Mouse (Mus musculus): Measurements from ENCODE around the gene Rasgef1b.

Rasgef1b gene

GRCm38 (mm10) chr5:99368615-99369014 is 360.2 kb downstream of the Rasgef1b start:
- no peak for DNase-seq (ENCODE audit: low read depth)

GRCm38 (mm10) chr5:99360531-99360930 is 368.3 kb downstream of the Rasgef1b start:
- no peak for DNase-seq (ENCODE audit: low read depth)

GRCm38 (mm10) chr5:99359251-99359650 is 369.6 kb downstream of the Rasgef1b start:
- peak; percentile 66 for DNase-seq (ENCODE audit: low read depth)

- no peak for DNase-seq (ENCODE audit: low read depth)
Measured at GRCm38 (mm10) chr5:99354640-99355132, 374.2 kb downstream of the Rasgef1b start.

GRCm38 (mm10) chr5:99350030-99350429 is 378.8 kb downstream of the Rasgef1b start:
- DNase-seq (ENCODE audit: low read depth): no peak

- DNase-seq (ENCODE audit: low read depth): no peak
Measured at GRCm38 (mm10) chr5:99348257-99348849, 380.5 kb downstream of the Rasgef1b start.

GRCm38 (mm10) chr5:99342527-99342926 is 386.3 kb downstream of the Rasgef1b start:
- no peak for DNase-seq (ENCODE audit: low read depth)

- no peak for DNase-seq (ENCODE audit: low read depth)
Measured at GRCm38 (mm10) chr5:99340311-99340989, 388.4 kb downstream of the Rasgef1b start.

- DNase-seq (ENCODE audit: low read depth): no peak
Measured at GRCm38 (mm10) chr5:99339790-99340189, 389.1 kb downstream of the Rasgef1b start.

GRCm38 (mm10) chr5:99338826-99339225 is 390.0 kb downstream of the Rasgef1b start:
- no peak for DNase-seq (ENCODE audit: low read depth)

- DNase-seq (ENCODE audit: low read depth): peak; percentile 1
Measured at GRCm38 (mm10) chr5:99336427-99336826, 392.4 kb downstream of the Rasgef1b start.

- DNase-seq (ENCODE audit: low read depth): no peak
Measured at GRCm38 (mm10) chr5:99334017-99334416, 394.8 kb downstream of the Rasgef1b start.

GRCm38 (mm10) chr5:99332021-99332420 is 396.8 kb downstream of the Rasgef1b start:
- DNase-seq (ENCODE audit: low read depth): peak; percentile 14

- DNase-seq (ENCODE audit: low read depth): no peak
Measured at GRCm38 (mm10) chr5:99329065-99329464, 399.8 kb downstream of the Rasgef1b start.

- peak; percentile 3 for DNase-seq (ENCODE audit: low read depth)
Measured at GRCm38 (mm10) chr5:99327019-99327418, 401.8 kb downstream of the Rasgef1b start.

GRCm38 (mm10) chr5:99325301-99325700 is 403.6 kb downstream of the Rasgef1b start:
- DNase-seq (ENCODE audit: low read depth): no peak

GRCm38 (mm10) chr5:99320783-99321182 is 408.1 kb downstream of the Rasgef1b start:
- DNase-seq (ENCODE audit: low read depth): no peak

- DNase-seq (ENCODE audit: low read depth): no peak
Measured at GRCm38 (mm10) chr5:99297939-99298338, 430.9 kb downstream of the Rasgef1b start.

GRCm38 (mm10) chr5:99296348-99296747 is 432.5 kb downstream of the Rasgef1b start:
- no peak for DNase-seq (ENCODE audit: low read depth)

- DNase-seq (ENCODE audit: low read depth): no peak
Measured at GRCm38 (mm10) chr5:99292287-99292851, 436.5 kb downstream of the Rasgef1b start.

- DNase-seq (ENCODE audit: low read depth): peak; percentile 10
Measured at GRCm38 (mm10) chr5:99291084-99291830, 437.6 kb downstream of the Rasgef1b start.

GRCm38 (mm10) chr5:99288262-99288661 is 440.6 kb downstream of the Rasgef1b start:
- no peak for DNase-seq (ENCODE audit: low read depth)

Measured in 416B (cell line).